Mouse (Mus musculus) small intestine, adult 2 months (tissue): ENCODE data around the gene Brf1.

Experiments used
- CTCF ChIP-seq: fragments of 200-500 bp; IDR thresholded peaks from 2 replicates; pipeline ENCODE4 v1.5.1; 2012; ENCODE audit warnings: low read depth, mild to moderate bottlenecking, control low read depth, inconsistent platforms, low read length, moderate library complexity, mixed read lengths; ENCODE audit not compliant: insufficient replicate concordance, insufficient read length; ENCODE audit errors: extremely low read depth
- POLR2A ChIP-seq: fragments of 200-500 bp; IDR thresholded peaks from 2 replicates; pipeline ENCODE4 v1.6.1; 2012; ENCODE audit warnings: low read depth, mild to moderate bottlenecking, control low read depth, inconsistent platforms, low read length, moderate library complexity

GRCm38 (mm10) chr12:113011702-113012360, 11.3 kb upstream of the Brf1 start:
- TF ChIP-seq POLR2A: no peak
- no peak for TF ChIP-seq CTCF
